Mouse (Mus musculus) cortical plate, adult 2 months (tissue): ENCODE measurements around the gene Nolc1.

Experiments
- CTCF ChIP-seq: fragments of 200-500 bp; IDR thresholded peaks from 2 replicates; pipeline ENCODE4 v1.5.1; 2011; ENCODE audit warnings: mild to moderate bottlenecking, control low read depth, low read length; ENCODE audit not compliant: insufficient read depth; ENCODE audit errors: extremely low read depth
- POLR2A ChIP-seq: fragments of 200-500 bp; IDR thresholded peaks from 2 replicates; pipeline ENCODE4 v1.6.1; 2011; ENCODE audit warnings: mild to moderate bottlenecking, low read length, control low read depth; ENCODE audit not compliant: insufficient read depth; ENCODE audit errors: extremely low read depth

GRCm38 (mm10) chr19:46026567-46026966 lies 49.1 kb upstream of the Nolc1 start:
- TF ChIP-seq CTCF (no peak), POLR2A (no peak)
